Mouse (Mus musculus) adrenal gland, postnatal 14 days (tissue): ENCODE results near the gene Zfp12. TPM values are rescaled to one million over a fixed set of nuclear protein-coding genes. Genes with fewer than 3 reads are reported as not detected.

Source experiments
- total RNA-seq: library from RNA; stranded (reverse); gene quantifications from 2 replicates; pipeline ENCODE4 v1.2.3, GENCODE M21; 2021

Zfp12 gene
- total RNA-seq, 1 experiment from 2014 or later: 19.7 TPM

Other genes with a start within 250 kb of the Zfp12 start
- 39.5 and 44.5 TPM in 2 replicates for gene Rnf216, start 122.2 kb upstream of the Zfp12 start, total RNA-seq
- 0.08 TPM in 1 of 2 replicates, not detected in the other for gene Olfr718-ps1, start 87.6 kb upstream of the Zfp12 start, total RNA-seq
- gene Rbak, start 54.4 kb upstream of the Zfp12 start, total RNA-seq: 10.5 and 13.4 TPM in 2 replicates
- gene Spdye4b, start 54.1 kb upstream of the Zfp12 start, total RNA-seq: not detected in 2 replicates
- not detected in 2 replicates for gene Spdye4a, start 8.3 kb upstream of the Zfp12 start, total RNA-seq
- 6.9 and 7.6 TPM in 2 replicates for gene Zfp316, start 34.9 kb downstream of the Zfp12 start, total RNA-seq
- gene Zfp853, start 58.5 kb downstream of the Zfp12 start, total RNA-seq: 0.41 and 0.83 TPM in 2 replicates
- gene E130309D02Rik, start 80.2 kb downstream of the Zfp12 start, total RNA-seq: 24.5 and 26.4 TPM in 2 replicates
- 52.0 and 52.5 TPM in 2 replicates for gene Zdhhc4, start 94.1 kb downstream of the Zfp12 start, total RNA-seq
- gene Grid2ip, start 122.2 kb downstream of the Zfp12 start, total RNA-seq: 0.41 and 0.68 TPM in 2 replicates
- gene Kdelr2, start 168.7 kb downstream of the Zfp12 start, total RNA-seq: 101 and 108 TPM in 2 replicates
- gene Daglb, start 229.4 kb downstream of the Zfp12 start, total RNA-seq: 11.2 and 13.1 TPM in 2 replicates